Mouse (Mus musculus): Measurements from ENCODE around the gene 1700102P08Rik. TPM values are rescaled to one million over a fixed set of nuclear protein-coding genes. Genes with fewer than 3 reads are reported as not detected.

Gene 1700102P08Rik
- polyA plus RNA-seq, 1 experiment: 1.9 TPM

- no peak overlapping the region for H3K27ac ChIP-seq (ENCODE audit: control insufficient read depth, insufficient read depth, low read length)
- TF ChIP-seq POLR2A (IDR thresholded peaks at IDR 0.05; ENCODE audit: control insufficient read depth, extremely low read depth, insufficient read depth, low read length, poor library complexity): no peak
- no peak for TF ChIP-seq CTCF (IDR thresholded peaks at IDR 0.05; ENCODE audit: borderline replicate concordance, control insufficient read depth, extremely low read depth, insufficient read depth, low read length, poor library complexity)
- 22% methylated on average over 9 of the region's 9 CpGs for WGBS
- no peak overlapping the region for H3K4me3 ChIP-seq (ENCODE audit: control insufficient read depth, insufficient read depth, low read length)
- no peak for DNase-seq
- H3K27me3 ChIP-seq (ENCODE audit: control insufficient read depth, insufficient read depth, low read length): no peaks in the 10 kb centered on the region
- peaks cover 15% of the 10 kb centered on the region for H3K4me1 ChIP-seq (replicated peaks; ENCODE audit: control insufficient read depth, insufficient read depth, low read length)
- no peaks in the 10 kb centered on the region for H3K36me3 ChIP-seq (ENCODE audit: control insufficient read depth, insufficient read depth, low read length)
Measured at GRCm38 (mm10) chr9:108445125-108445524, 52.5 kb downstream of the 1700102P08Rik start.

- TF ChIP-seq POLR2A (IDR thresholded peaks at IDR 0.05; ENCODE audit: control insufficient read depth, extremely low read depth, insufficient read depth, low read length, poor library complexity) (no peak), CTCF (IDR thresholded peaks at IDR 0.05; ENCODE audit: borderline replicate concordance, control insufficient read depth, extremely low read depth, insufficient read depth, low read length, poor library complexity) (no peak)
- DNase-seq: no peak
- no peak overlapping the region for H3K4me3 ChIP-seq (ENCODE audit: control insufficient read depth, insufficient read depth, low read length)
- peaks cover 13% of the 10 kb centered on the region for H3K4me1 ChIP-seq (replicated peaks; ENCODE audit: control insufficient read depth, insufficient read depth, low read length)
- 79% methylated on average over 4 of the region's 4 CpGs for WGBS
- H3K36me3 ChIP-seq (ENCODE audit: control insufficient read depth, insufficient read depth, low read length): no peaks in the 10 kb centered on the region
- no peak overlapping the region for H3K27ac ChIP-seq (ENCODE audit: control insufficient read depth, insufficient read depth, low read length)
- H3K27me3 ChIP-seq (ENCODE audit: control insufficient read depth, insufficient read depth, low read length): no peaks in the 10 kb centered on the region
Measured at GRCm38 (mm10) chr9:108449860-108450259, 57.3 kb downstream of the 1700102P08Rik start.

GRCm38 (mm10) chr9:108450292-108451169 is 57.9 kb downstream of the 1700102P08Rik start:
- no peak overlapping the region for H3K27ac ChIP-seq (ENCODE audit: control insufficient read depth, insufficient read depth, low read length)
- no peak overlapping the region for H3K4me3 ChIP-seq (ENCODE audit: control insufficient read depth, insufficient read depth, low read length)

GRCm38 (mm10) chr9:108451170-108451493 is 58.5 kb downstream of the 1700102P08Rik start:
- no peak for DNase-seq
- Histone ChIP-seq H3K27me3 (ENCODE audit: control insufficient read depth, insufficient read depth, low read length) (no peaks in the 10 kb centered on the region), H3K4me3 (ENCODE audit: control insufficient read depth, insufficient read depth, low read length) (no peak overlapping the region), H3K36me3 (ENCODE audit: control insufficient read depth, insufficient read depth, low read length) (no peaks in the 10 kb centered on the region), H3K27ac (ENCODE audit: control insufficient read depth, insufficient read depth, low read length) (no peak overlapping the region), H3K4me1 (replicated peaks; ENCODE audit: control insufficient read depth, insufficient read depth, low read length) (peaks cover 7% of the 10 kb centered on the region)
- TF ChIP-seq CTCF (IDR thresholded peaks at IDR 0.05; ENCODE audit: borderline replicate concordance, control insufficient read depth, extremely low read depth, insufficient read depth, low read length, poor library complexity): no peak
- no peak for TF ChIP-seq POLR2A (IDR thresholded peaks at IDR 0.05; ENCODE audit: control insufficient read depth, extremely low read depth, insufficient read depth, low read length, poor library complexity)
- 94% methylated on average over 6 of the region's 6 CpGs for WGBS

More at GRCm38 (mm10) chr9:108450292-108451169, 57.9 kb downstream of the 1700102P08Rik start:
- no peaks in the 10 kb centered on the region for H3K27me3 ChIP-seq (ENCODE audit: control insufficient read depth, insufficient read depth, low read length)
- no peak for DNase-seq
- 83% methylated on average over 21 of the region's 21 CpGs for WGBS
- no peaks in the 10 kb centered on the region for H3K36me3 ChIP-seq (ENCODE audit: control insufficient read depth, insufficient read depth, low read length)
- peaks cover 9% of the 10 kb centered on the region for H3K4me1 ChIP-seq (replicated peaks; ENCODE audit: control insufficient read depth, insufficient read depth, low read length)
- no peak for TF ChIP-seq POLR2A (IDR thresholded peaks at IDR 0.05; ENCODE audit: control insufficient read depth, extremely low read depth, insufficient read depth, low read length, poor library complexity)
- TF ChIP-seq CTCF (IDR thresholded peaks at IDR 0.05; ENCODE audit: borderline replicate concordance, control insufficient read depth, extremely low read depth, insufficient read depth, low read length, poor library complexity): no peak

- Histone ChIP-seq H3K4me3 (ENCODE audit: control insufficient read depth, insufficient read depth, low read length) (no peak overlapping the region), H3K36me3 (ENCODE audit: control insufficient read depth, insufficient read depth, low read length) (no peaks in the 10 kb centered on the region), H3K4me1 (replicated peaks; ENCODE audit: control insufficient read depth, insufficient read depth, low read length) (peaks cover 7% of the 10 kb centered on the region), H3K27ac (ENCODE audit: control insufficient read depth, insufficient read depth, low read length) (no peak overlapping the region), H3K27me3 (ENCODE audit: control insufficient read depth, insufficient read depth, low read length) (no peaks in the 10 kb centered on the region)
- DNase-seq: no peak
- TF ChIP-seq POLR2A (IDR thresholded peaks at IDR 0.05; ENCODE audit: control insufficient read depth, extremely low read depth, insufficient read depth, low read length, poor library complexity) (no peak), CTCF (IDR thresholded peaks at IDR 0.05; ENCODE audit: borderline replicate concordance, control insufficient read depth, extremely low read depth, insufficient read depth, low read length, poor library complexity) (no peak)
- 90% methylated on average over 6 of the region's 6 CpGs for WGBS
Measured at GRCm38 (mm10) chr9:108451519-108452160, 59.0 kb downstream of the 1700102P08Rik start.

- peak; percentile 86 for DNase-seq
- TF ChIP-seq POLR2A (IDR thresholded peaks at IDR 0.05; ENCODE audit: control insufficient read depth, extremely low read depth, insufficient read depth, low read length, poor library complexity) (0 out of 2 replicates have a peak, but pooled peaks have one; percentile 13), CTCF (IDR thresholded peaks at IDR 0.05; ENCODE audit: borderline replicate concordance, control insufficient read depth, extremely low read depth, insufficient read depth, low read length, poor library complexity) (peak; percentile 96)
- Histone ChIP-seq H3K27ac (ENCODE audit: control insufficient read depth, insufficient read depth, low read length) (no peak overlapping the region), H3K4me1 (replicated peaks; ENCODE audit: control insufficient read depth, insufficient read depth, low read length) (peaks cover 7% of the 10 kb centered on the region), H3K27me3 (ENCODE audit: control insufficient read depth, insufficient read depth, low read length) (no peaks in the 10 kb centered on the region), H3K4me3 (ENCODE audit: control insufficient read depth, insufficient read depth, low read length) (peak overlapping the region; percentile 49), H3K36me3 (ENCODE audit: control insufficient read depth, insufficient read depth, low read length) (no peaks in the 10 kb centered on the region)
- 2% methylated on average over 40 of the region's 40 CpGs for WGBS
Measured at GRCm38 (mm10) chr9:108452291-108452906, 59.8 kb downstream of the 1700102P08Rik start.
